Mouse (Mus musculus) left cerebral cortex, postnatal 4 days (tissue): ENCODE results near the gene Stpg3. TPM values are rescaled to one million over a fixed set of nuclear protein-coding genes. Genes with fewer than 3 reads are reported as not detected.

Source experiments
- DNase-seq: peaks from one replicate; pipeline ENCODE4 v3.0.0-alpha.2; 2022
- intact Hi-C: fragments of 180-260 bp; cut with DNase I; formaldehyde crosslinking; loops from one replicate; pipeline ENCODE4 v1.15.1; 2025
- total RNA-seq, 2 experiments: library from RNA; stranded (reverse); gene quantifications; 2 replicates each; pipeline ENCODE4 v1.2.3; 2021

Stpg3 gene
- total RNA-seq, 2 experiments from 2014 or later: not detected

DNA sequence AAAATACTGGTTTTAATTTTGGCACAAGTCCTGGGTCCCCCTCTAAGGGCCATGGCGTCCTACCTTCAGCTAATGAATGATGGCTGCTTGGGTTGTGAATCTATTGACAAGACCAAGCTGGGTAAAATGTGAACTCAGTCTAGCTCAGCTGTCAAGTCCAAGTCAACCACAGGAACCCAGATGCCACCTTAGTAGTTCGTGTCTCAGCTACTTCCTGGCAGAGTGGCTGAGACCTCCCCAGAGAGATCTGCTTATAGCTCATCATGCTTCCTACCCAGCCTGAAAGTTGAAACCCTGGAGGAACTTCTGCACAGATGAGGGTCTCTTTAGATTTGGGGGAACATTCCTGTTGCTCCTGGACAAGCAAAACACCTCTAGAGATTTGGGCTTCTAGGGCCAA is 31.1 kb downstream of the Stpg3 start:
- intact Hi-C loops: no loop called here
- DNase-seq: no peak

DNA sequence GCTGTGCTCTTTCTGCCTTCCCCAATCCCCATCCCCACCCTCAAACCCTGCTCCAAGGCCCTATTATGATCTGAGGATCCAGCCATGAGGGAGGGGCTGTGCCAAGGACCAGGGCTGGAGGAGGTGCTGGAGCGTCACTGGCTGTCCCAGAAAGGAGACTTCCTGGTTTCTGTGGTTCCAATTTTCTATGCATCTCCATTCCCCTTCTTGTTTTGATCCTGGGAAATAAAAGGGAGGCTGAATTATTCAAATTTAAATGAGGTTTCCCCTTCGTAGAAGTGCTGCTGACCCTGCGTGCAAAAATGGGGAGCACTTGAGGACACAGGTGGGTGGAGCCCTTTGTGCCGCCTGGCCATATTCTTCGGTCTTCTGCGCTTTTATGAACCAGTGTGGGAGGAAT is 31.8 kb downstream of the Stpg3 start:
- DNase-seq: no peak
- intact Hi-C loops: no loop called here

DNA sequence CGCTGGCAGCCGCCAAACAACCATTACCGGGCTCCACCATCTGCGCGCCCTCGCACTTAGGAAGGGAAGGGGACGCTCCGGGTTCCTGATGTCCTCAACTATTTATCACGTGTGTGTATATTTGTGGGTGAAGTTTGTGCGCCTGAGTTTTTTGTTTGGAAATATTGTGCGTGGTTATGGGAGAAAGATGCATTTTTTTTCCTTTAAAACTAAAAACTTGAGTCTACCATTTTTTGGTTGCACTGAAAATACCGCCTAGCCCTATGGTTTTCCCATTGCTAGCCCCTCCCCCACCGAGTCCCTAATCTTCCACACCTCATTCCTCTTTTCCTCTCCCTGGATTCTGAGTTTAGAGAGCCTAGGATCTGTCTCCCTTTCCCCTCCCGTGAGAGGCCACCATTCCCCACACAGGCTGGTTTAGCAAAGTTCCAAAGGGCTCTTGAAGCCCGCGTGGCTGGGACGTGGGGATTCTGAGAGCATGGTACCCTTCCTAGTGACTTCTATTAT is 32.5 kb downstream of the Stpg3 start:
- intact Hi-C loops: no loop called here
- DNase-seq: no peak

DNA sequence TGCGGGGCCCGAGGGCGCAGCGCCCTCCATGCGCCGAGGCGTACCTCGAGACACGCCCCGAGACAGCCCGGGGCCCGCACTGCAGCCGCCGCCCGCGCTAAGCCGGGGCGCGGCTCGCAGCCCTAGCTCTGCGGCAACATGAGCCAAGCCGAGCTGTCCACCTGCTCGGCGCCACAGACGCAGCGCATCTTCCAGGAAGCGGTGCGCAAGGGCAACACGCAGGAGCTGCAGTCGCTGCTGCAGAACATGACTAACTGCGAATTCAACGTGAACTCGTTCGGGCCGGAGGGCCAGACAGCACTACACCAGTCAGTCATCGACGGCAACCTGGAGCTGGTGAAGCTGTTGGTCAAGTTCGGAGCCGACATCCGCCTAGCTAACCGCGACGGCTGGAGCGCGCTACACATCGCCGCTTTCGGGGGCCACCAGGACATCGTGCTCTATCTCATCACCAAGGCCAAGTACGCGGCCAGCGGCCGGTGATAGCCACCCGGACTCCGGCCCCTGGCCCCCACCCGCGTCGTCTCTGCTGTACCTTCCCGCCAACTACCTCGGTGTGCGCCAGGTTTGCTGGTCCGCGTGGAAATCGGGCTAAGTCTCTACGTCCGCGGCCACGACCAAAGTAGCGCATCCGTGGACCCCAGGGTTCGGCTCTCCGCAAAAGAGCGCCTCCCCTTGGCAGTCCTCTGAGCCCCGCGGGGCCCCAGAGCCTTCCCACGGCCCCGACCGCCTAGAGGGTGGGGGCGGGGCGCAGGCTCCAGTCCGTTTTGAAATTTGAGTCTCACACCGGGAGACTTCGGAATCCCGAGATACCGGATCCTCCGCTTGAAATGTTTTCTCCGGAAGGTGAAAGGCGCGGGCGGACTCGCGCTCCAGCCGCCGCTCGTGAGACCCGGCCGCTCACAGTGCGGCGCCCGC is 33.2 kb downstream of the Stpg3 start:
- peak; percentile 47 for DNase-seq

DNA sequence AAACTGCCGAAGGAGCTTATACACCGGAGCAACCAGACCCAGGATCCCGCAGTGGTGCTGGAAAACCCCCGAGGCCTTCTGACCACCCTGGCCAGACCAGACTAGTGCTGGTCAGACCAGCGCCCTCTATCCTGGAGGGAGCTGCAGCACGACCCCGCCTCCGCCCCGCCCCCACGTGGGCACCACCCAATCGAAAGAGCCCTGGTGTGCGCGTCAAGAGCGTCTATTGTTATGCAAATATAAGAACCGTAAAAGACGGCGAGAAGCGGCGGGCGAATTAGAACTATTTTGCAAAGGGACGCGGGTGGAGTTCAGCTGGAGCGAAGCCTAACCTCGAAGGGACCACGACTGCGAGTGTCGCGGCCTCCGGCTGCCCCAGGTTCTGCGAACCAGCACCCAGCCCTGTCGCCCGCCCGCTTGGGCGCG is 33.9 kb downstream of the Stpg3 start, which contains the start of gene Nrarp:
Nrarp (plus strand) TSS at position 281 of the 426 bp plus-strand sequence.
- intact Hi-C loops: no loop called here
- peak; percentile 96 for DNase-seq

More for the DNA sequence above, 33.2 kb downstream of the Stpg3 start:
- intact Hi-C loops: no loop called here

DNA sequence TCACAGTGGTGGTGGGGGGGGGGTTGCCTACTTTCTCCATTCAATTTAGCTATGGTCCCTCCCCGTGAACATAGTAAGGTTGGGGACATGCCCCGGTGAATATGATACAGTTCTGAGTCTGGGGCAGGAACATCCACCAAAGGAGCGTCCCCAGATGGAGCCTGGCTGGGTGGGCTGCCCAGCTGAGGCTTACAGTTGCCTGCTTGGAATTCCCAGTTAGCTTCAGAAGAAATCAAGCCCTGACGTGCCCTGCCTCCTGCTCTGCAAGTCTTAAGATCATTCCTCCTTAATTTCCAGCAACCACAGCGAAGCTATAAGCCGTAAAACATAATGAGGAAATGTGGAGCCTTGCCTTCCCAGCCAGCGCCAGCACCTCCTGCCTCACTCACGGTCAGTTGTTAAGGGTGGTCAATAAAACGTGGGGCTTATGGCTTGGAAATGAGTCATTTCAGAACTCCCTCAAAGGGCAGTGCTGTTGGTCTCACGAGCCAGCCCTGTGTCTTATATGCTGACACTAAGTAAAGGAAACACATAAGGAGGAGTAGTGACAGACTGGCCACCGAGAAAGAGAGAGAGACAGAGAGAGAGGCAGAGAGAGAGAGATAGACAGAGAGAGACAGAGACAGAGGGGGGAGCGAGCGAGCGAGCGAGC is 34.7 kb downstream of the Stpg3 start:
- no peak for DNase-seq
- intact Hi-C loops: no loop called here

DNA sequence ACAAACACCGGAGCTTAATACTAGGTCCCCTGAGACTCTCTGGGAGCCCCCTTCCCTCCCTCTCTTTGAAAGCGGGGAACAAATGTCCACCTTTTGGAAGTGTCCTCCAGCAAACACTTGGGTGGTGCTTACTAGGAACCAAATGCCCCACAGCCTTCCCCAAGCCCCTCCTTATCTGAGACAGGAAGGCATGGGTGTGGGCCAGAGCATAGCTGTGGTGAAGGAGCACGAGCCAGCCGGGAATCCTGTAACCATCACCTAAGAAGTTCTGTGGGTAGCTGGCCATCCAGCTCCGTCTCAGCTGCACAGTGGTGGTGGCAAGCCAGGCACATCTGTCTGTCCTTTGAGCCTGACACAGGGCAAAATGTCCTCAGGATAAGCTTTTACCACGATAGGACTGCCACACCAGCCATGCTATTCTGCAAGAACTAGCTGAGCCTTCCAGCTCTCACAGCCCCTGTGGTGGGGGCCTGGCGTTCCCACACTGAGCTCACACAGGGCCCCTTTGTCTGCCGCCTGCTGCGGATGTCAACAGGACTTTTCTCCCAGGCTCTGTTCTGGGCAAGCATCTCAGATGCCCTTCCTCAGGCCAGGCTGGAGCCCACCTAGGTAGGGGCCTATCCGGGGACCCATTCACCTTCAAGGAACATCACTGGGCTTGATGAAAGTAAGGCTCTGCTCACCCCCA is 36.0 kb downstream of the Stpg3 start:
- DNase-seq: no peak
- intact Hi-C loops: no loop called here

DNA sequence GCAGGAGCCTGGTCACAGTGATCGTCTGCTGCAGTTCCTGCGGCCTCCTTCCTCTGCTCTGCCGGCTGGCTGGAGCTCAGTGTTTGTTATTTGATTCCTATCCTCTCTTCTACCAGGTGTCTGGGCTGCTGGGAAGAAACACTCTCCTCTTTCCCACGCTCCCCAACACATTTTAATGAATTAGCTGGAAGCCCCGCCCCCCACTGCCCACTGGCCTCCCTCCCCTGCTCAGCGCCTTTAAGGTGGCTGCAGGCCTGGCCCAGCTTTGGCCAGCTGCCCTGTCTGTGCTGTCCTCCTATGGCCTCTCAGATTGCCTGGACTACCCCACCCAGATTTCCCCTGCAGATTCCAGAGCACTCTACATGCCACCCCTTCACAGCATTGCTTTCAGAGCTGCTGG is 36.8 kb downstream of the Stpg3 start:
- intact Hi-C loops: no loop called here

DNA sequence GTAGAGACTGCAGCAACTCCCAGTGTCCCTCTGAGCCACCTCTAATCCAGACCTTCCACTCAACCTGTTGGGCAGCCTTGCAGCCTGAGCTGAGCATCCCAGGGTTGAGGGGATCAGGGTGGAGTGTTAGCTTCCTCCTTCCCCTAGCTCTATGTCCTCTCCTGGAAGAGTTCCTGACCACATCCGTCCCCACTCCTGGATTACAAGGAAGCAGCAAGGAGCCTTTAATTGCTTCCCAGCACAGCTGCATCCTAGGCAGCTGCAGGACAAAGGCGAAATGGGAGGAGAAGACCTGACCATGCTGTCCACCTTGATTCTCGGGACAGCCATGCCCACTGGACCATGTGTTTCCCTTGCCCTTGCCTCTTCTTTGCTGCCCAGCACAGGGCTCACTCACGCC is 37.4 kb downstream of the Stpg3 start:
- no peak for DNase-seq
- intact Hi-C loops: no loop called here

More for the DNA sequence above, 36.8 kb downstream of the Stpg3 start:
- peak; percentile 70 for DNase-seq

DNA sequence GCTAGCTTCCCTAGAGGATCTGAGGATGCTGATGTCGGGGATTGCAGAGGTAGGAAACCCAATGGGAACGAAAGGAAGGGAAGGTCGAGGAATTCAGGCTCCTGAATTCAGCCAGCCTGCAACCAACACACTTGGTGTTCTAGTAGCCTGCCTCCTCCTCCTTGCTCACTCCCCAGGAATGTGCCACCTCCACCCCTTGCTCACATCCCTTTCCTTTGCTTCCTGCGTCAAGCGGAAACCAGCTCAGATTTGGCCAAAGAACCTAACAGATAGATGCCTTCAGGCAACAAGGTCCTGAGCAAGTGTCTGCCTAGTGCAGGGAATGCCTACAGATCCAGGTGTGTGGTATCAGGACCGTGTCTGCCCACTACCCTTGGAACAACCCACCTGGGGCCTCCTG is 37.9 kb downstream of the Stpg3 start:
- intact Hi-C loops: no loop called here
- DNase-seq: no peak

DNA sequence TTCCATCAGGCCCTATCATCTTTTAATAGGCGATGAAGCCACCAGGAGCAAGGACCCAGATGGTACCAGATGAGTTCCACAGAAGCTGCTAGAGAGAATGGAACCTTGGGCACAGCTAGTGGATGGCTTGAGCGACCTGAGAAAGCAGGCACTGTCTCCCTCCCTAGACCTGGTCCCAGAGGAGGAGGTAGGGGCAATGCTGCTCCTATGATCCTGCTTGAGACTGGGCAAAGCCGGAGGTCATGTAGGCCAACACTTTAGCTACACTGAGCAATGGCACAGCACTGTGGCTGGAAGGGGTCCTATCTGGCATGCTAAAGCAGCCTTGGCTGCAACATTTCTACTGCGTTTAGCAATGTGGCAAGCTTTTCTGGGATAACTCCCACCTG is 38.8 kb downstream of the Stpg3 start:
- intact Hi-C loops: no loop called here

DNA sequence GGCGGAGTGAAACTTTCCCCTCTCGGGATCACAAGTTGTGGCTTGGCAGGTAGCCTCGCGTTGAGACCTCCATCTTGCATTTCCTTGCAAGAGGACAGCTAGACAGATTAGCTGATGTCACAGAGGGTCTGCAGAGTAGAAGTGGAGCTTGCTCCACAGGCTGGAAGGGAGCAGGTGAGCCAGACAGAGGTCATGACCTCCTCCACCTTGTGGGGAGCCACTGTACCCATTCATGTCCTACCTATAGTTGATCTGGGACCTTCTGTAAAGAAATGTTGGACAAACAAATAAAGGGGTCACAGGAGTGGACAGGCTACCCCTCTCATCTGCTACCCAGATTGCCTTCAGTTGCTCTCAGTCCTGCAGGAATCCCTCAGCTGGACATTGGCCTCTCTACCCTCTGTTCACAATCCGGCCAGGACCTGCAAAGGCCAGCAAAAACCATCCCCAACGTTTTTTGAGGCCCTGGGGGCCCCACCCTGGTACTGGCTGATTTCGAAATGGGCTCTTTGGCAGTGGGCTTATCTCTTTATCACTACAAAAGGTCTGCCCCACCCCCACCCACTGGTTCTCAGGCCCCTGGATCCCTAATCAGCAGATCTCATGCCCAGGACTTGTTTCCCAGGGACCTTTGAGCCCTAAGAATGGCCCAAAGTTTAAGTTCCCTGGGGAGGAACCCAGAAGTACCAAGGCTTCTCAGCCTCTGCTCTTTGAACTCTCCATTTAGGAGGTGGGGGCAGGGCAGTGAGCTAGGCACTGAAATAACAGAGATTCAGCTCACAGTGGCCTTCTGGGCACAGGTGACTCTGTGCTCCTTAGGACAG is 39.4 kb downstream of the Stpg3 start:
- intact Hi-C loops: no loop called here
- no peak for DNase-seq

More for the DNA sequence above, 38.8 kb downstream of the Stpg3 start:
- no peak for DNase-seq

DNA sequence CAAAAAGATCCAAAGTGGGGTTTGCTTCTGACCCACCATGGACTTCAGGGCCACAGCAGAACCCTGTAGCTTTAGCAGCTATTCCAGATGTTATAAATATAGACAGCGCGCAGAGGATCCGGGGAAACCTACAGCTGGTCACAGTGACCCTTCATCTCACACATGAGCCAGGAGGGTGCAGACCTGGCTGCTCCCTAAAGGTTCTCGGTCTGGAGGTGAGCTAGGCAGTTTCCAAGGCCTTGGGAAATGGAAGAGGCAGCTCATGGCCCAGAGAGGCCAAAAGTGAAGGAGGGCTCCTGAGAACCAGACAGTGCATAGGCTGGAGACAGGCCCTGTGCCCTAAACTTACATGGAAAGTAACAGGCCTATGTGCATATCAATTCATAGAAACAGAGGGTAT is 40.6 kb downstream of the Stpg3 start:
- intact Hi-C loops: no loop called here
- no peak for DNase-seq

DNA sequence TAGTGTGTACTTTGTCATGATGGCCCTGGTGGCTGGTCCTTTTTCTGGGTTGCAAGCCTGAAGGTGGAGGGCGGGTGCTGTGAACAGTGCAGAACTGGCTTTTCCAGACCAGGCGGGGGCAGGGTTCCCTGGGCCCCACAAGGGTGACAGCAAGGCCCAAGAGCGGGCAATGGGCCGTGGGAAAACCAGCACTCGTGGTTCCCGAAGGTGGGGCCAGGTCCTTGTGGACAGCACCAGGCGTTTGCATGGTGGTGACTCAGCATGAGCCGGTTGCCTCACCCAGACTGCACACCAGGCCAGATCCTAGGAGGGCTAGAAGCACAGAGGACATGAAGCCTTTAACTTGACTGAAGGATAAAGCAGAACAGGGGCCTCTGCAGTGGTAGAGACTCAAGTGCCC is 41.8 kb downstream of the Stpg3 start:
- no peak for DNase-seq
- intact Hi-C loops: no loop called here

DNA sequence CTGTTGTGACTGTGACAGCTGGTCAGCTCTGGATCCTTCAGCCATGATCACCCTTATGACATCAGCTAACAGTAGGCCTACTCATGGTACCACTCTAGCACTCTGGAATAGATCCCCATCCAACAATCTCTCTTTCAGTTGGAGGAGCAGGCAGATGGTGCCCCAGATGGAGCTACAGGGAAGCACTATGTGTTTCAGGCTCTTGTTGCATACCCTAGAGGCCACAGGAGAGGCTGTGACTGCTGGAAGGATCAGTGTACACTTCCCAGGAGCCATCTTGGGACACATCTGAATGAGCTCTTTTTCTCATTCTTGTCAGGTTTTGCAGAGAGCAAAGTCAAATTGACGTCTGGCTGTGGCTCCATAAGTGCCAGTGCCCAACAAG is 42.7 kb downstream of the Stpg3 start:
- intact Hi-C loops: no loop called here

DNA sequence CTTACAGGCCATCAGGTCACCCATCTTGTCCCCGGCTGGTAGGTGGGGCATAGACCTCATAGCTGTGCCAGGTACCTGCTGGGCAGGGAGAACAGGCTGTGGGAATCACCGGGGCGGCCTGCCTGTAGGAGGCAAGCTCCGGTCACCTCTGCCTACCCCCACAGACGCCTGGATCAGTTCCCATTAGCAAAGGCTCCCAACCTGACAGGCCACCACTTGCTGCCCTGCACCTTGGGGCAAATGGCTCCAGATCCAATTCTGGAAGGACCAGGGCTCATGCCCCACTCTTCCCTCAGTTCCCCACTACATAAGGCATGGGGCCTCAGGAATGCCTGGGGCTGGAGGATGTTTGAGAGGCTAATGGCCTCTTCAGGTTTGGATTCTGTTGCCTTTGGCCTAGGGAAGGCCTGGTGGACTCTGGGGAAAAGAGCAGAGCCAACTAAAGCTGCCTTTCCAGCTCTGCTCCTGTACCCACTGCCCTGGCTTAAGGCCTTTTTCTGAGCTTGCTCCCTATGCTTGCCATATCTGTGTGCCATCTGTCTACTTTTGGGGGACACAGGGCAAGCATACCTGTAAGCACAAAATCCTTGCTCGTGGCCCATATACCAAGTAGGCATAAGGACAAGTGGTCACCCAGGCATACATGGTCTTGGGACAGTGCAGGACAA is 43.2 kb downstream of the Stpg3 start:
- no peak for DNase-seq
- intact Hi-C loops: no loop called here

More for the DNA sequence above, 42.7 kb downstream of the Stpg3 start:
- no peak for DNase-seq

DNA sequence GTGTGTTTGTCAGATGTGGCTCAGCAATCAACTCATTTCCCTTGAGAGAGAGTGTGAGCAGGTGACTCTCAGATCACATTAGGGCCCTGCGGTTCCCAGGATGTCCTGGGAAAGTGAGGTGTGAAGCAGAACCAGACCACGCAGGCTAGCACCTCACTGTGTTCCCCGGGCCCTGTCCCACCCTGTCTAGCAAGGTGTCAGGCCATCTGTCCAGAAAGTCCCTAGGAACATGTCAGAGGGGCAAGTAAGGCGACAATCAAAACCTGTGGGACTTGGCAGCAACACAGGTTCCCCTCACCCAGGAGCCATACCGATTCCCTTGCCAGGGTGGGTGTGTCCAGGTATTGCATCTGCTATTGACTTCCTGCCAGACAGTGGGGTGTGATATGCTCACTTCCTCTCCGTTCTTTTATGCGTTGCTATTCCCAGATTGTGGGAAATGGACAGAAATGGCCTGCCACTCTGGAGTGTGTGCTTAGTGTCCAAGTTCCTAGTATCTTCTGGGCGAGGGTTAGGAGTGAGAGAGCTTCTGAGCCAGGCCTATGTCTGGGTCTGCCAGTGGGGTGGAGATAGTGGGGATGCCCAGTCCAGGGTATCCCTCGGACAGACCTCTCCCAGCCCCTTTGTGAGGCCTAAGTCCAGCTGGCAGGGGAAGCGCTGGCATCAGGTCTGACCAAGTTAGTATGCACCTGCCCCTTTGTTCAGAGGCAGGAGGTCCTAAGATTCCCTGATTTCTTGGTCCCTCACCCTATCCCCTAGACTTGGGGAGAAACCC is 43.9 kb downstream of the Stpg3 start:
- DNase-seq: no peak
- intact Hi-C loops: no loop called here

DNA sequence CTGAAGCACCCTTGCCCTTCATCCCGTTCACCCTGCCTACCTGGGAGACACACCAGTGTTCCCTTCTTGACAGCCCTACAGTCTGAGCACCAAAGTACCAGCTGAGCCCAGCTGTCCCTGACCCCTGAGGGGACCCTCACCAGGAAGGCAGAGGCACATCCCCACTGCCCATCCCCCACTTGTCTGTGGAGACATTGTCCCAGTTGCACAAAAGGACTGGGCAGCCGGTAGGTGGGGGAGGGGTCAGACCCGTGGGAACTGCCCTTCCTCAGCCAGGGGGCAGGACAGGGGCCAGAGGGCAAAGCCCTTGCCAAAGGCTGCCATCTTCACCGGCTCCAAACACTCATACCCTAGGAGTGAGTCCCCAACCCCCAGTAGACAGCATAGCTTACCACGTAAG is 44.7 kb downstream of the Stpg3 start:
- intact Hi-C loops: no loop called here
- DNase-seq: no peak

DNA sequence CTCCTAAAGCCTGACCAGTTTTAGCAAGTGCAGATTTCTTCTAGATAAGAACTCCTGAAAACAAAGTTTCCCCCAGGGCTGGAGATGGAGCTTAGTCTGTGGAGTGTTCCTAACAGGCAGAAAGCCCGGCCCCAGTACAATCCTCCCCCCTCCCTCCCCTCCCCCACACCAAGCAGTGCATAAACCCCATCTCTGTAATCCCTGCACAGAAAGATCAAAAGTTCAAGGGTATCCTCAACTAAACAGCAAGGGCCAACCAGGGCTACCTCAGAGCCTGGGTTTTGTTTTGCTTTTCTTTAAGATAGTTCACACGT is 45.8 kb downstream of the Stpg3 start:
- intact Hi-C loops: no loop called here
- DNase-seq: no peak
